Mouse (Mus musculus) G1E (cell line): Measurements from ENCODE around the gene Donson.

Source experiments
- CTCF ChIP-seq: IDR thresholded peaks from 2 replicates; pipeline ENCODE4 v1.5.1; 2012; ENCODE audit warnings: low read depth, low read length, inconsistent platforms, mixed read lengths
- GATA2 ChIP-seq: IDR thresholded peaks from 2 replicates; pipeline ENCODE4 v1.6.1; 2012; ENCODE audit warnings: low read depth, low read length, inconsistent platforms, borderline replicate concordance
- POLR2AphosphoS5 ChIP-seq: IDR thresholded peaks from 2 replicates; pipeline ENCODE4 v1.6.1; 2012; ENCODE audit warnings: low read depth, low read length, inconsistent platforms; ENCODE audit not compliant: insufficient replicate concordance
- TAL1 ChIP-seq: conservative IDR thresholded peaks from 2 replicates; pipeline ENCODE4 v1.6.1; 2012; ENCODE audit warnings: low read depth, low read length, inconsistent platforms, mixed read lengths

DNA sequence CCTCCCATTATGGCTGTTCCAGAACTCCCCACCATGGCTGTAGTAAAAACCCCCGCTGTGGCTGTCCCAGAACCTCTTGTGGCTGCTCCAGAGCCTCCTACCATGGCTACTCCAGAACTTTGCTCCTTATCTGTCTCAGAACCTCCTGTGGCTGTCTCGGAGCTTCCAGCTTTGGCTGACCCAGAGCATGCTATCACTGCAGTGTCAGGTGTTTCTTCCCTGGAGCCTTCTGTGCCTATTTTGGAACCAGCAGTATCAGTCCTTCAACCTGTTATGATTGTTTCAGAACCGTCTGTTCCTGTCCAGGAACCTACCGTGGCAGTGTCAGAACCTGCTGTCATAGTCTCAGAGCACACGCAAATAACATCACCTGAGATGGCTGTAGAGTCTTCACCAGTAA is 30.1 kb downstream of the Donson start:
- TF ChIP-seq CTCF, result no peak
- no peak for TF ChIP-seq TAL1
- TF ChIP-seq POLR2AphosphoS5, result no peak
- TF ChIP-seq GATA2, result no peak
